Comparison of ENCODE assay signal across 7 mouse cellular contexts in the genomic region with DNA sequence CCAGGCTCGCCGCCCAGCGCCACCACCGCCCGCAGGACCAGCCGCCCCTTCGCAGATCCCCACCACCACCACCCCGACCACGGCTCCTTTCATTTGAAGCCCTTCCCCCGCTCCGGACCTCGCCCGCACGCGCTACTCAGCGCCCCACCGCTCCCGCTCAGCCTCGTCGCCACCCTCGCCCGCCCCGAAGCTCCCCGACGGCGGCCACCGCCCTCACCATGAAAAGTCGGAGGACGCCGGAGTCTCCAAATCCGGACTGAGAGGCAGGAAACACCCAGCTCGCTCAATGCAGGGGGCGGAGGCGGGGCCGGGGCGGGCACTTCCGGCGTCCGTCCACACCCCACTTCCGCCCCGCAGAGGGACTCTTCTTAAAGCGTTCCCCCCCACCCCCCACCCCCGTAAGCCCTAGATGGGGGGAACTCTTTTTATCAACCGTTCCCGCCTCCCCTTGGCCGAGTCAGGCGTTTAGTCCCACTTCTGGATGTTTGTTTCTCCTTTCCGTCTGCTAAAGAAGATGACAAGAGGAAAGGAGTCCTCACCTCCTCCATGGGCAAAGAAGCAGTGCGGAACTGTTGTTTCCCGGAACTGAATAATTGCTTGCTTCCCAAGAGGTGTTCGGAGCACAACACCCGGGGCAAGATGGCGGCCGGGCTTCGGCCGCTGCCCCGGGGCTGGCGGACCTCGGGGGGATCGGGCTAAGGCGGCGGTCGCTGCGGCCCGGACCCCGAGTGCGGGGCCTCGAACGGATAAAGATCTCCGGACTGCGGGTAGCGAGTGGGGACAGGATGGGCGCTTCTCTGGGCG. TPM values are rescaled to one million over a fixed set of nuclear protein-coding genes. Genes with fewer than 3 reads are reported as not detected.
DNase-seq lines count a peak whose midpoint lies in the region; ATAC-seq lines count a peak whose summit lies in the region.

A gene (minus strand): TSS at position 300 of the 804 bp plus-strand sequence.
A gene (plus strand): TSS at position 399 of the 804 bp plus-strand sequence.

- WGBS in intestine, embryonic 14.5 days = under 1% methylated on average over 74 of the region's 74 CpGs
- under 1% methylated on average over 74 of the region's 74 CpGs for WGBS in midbrain, embryonic 10.5 days

- H3K9me3 ChIP-seq in intestine, embryonic 14.5 days (ENCODE audit: control insufficient read depth, low read length) = no peaks in the 10 kb centered on the region
- no peaks in the 10 kb centered on the region for H3K9me3 ChIP-seq in midbrain, embryonic 10.5 days (replicated peaks)

- peaks cover 13% of the 10 kb centered on the region for H3K36me3 ChIP-seq in intestine, embryonic 14.5 days (ENCODE audit: control insufficient read depth, insufficient read depth, low read length)
- H3K36me3 ChIP-seq in midbrain, embryonic 10.5 days = peaks cover 38% of the 10 kb centered on the region

- no peaks in the 10 kb centered on the region for H3K27me3 ChIP-seq in intestine, embryonic 14.5 days (replicated peaks; ENCODE audit: control insufficient read depth, insufficient read depth, low read length)
- H3K27me3 ChIP-seq in midbrain, embryonic 10.5 days (ENCODE audit: low read depth, poor library complexity, severe bottlenecking) = no peaks in the 10 kb centered on the region

- H3K27ac ChIP-seq in intestine, embryonic 14.5 days (ENCODE audit: low read depth) = peak within 1 kb of the TSS; percentile 79
- peak within 1 kb of the TSS; percentile 98 for H3K27ac ChIP-seq in midbrain, embryonic 10.5 days (replicated peaks)

- peak; percentile 80 to 81 for DNase-seq in adrenal gland, adult 18-20 months (ENCODE audit: low spot score in 2 of 2)
- peak; percentile 94 for DNase-seq in embryo, embryonic 11 days
- DNase-seq in gastrocnemius, postnatal 25 days = peak; percentile 88
- DNase-seq in intestine, embryonic 14.5 days (ENCODE audit: low spot score) = peak; percentile 95
- DNase-seq in left cerebral cortex, postnatal 25 days (ENCODE audit: low spot score in 2 of 2) = peak; percentile 79 to 81
- DNase-seq in midbrain, embryonic 10.5 days (ENCODE audit: low spot score) = peak; percentile 92
- peak; percentile 90 for DNase-seq in right cerebral cortex, postnatal 4 days

- intact Hi-C loops in left cerebral cortex, postnatal 25 days (cut with DNase I) = loop anchor here (2.0 to 5.0 kb wide), 4 partner anchors 24 to 608 kb away; a partner anchor contains a TSS

- peak within 1 kb of the TSS; percentile 93 for H3K4me3 ChIP-seq in intestine, embryonic 14.5 days (ENCODE audit: low read depth, low read length)
- H3K4me3 ChIP-seq in midbrain, embryonic 10.5 days = peak within 1 kb of the TSS; percentile 96

- peak; percentile 94 for ATAC-seq in intestine, embryonic 14.5 days (replicated peaks; ENCODE audit: low FRiP score, low TSS enrichment, low read depth)

- H3K9ac ChIP-seq in intestine, embryonic 14.5 days (ENCODE audit: low read length) = peak within 1 kb of the TSS; percentile 97

- H3K4me1 ChIP-seq in intestine, embryonic 14.5 days (replicated peaks; ENCODE audit: control insufficient read depth, insufficient read depth, low read length) = peaks cover 48% of the 10 kb centered on the region
- peaks cover 41% of the 10 kb centered on the region for H3K4me1 ChIP-seq in midbrain, embryonic 10.5 days

- peak within 1 kb of the TSS; percentile 83 for H3K4me2 ChIP-seq in intestine, embryonic 14.5 days (ENCODE audit: low read length)

RNA-seq across cellular contexts. Expression of the first gene that starts in this region (rescaled TPM):
- total RNA-seq in adrenal gland, adult 18-20 months (2021) = 10 to 100 TPM; 72.4 to 72.6 TPM
- 10 to 100 TPM; 18.7 to 23.6 TPM for total RNA-seq in gastrocnemius, postnatal 25 days (2021)
- 116 and 131 TPM in 2 replicates for polyA plus RNA-seq in intestine, embryonic 14.5 days (2014; fragmentation: Nextera tagmentation; extraction: Ambion mirVana)
- total RNA-seq in left cerebral cortex, postnatal 25 days (2021) = 10 to 100 TPM; 47.6 to 53.0 TPM
- polyA plus RNA-seq in midbrain, embryonic 10.5 days (2016; fragmentation: Nextera tagmentation; extraction: Ambion mirVana) = 103 and 114 TPM in 2 replicates

RNA-seq across cellular contexts. Expression of the second gene that starts in this region (rescaled TPM):
- total RNA-seq in adrenal gland, adult 18-20 months (2021) = 10 to 100 TPM; 62.7 to 67.8 TPM
- total RNA-seq in gastrocnemius, postnatal 25 days (2021) = 100 to 1,000 TPM; 103 to 107 TPM
- 49.0 and 51.8 TPM in 2 replicates for polyA plus RNA-seq in intestine, embryonic 14.5 days (2014; fragmentation: Nextera tagmentation; extraction: Ambion mirVana)
- 10 to 100 TPM; 74.7 to 88.0 TPM for total RNA-seq in left cerebral cortex, postnatal 25 days (2021)
- polyA plus RNA-seq in midbrain, embryonic 10.5 days (2016; fragmentation: Nextera tagmentation; extraction: Ambion mirVana) = 49.8 and 56.9 TPM in 2 replicates

Comparison
In these comparisons a context has a peak if more than half of its experiments do, and no peak if none do; other contexts are left out.
1. Peak in every context shown above with its lines: DNase-seq, ATAC-seq, H3K4me3 ChIP-seq and H3K27ac ChIP-seq.